Mouse (Mus musculus) liver, postnatal 0 days (tissue): Measurements from ENCODE around the gene Gm20388.

ENCODE experiments used
- CTCF ChIP-seq: sonication (generic); IDR thresholded peaks from 2 replicates; pipeline ENCODE4 v1.5.1; 2016; ENCODE audit warnings: antibody characterized with exemption, low read depth
- EP300 ChIP-seq: IDR thresholded peaks from 2 replicates; pipeline ENCODE4 v1.6.1; 2016; ENCODE audit warnings: antibody characterized with exemption, low read depth, mild to moderate bottlenecking

DNA sequence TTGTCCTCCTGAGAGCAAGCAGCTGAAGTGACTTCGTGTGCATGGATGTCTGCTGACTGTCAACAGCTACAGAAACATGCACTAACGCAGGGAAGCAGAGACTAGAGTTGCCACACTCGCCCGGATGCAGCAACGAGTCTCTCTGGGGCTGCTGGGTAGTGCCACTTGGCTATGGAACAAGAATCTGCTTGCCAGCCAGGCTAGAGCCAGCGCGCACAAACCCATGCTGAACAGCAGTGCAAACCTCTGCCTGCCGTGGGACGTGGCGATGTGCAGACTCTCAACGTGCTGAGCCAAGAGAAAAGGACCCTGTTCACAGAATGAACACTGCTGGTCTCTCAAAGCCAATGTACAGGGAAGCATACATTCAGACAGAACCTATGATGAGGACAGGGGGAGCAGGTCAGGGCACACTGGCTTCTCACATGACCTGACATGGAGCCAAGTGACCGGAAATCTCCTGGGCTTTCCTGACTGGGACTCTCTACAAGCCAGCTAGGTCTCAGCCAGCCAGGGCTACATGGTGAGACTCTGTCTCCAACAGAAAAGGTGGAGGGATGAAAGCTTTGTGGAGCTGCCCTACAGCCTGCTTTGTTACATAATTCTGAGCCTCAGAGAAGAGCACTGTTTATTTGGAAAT lies 1901.4 kb downstream of the Gm20388 start:
- TF ChIP-seq EP300 = no peak
- TF ChIP-seq CTCF = no peak
